Mouse (Mus musculus) heart, embryonic 11.5 days (tissue): Measurements from ENCODE around the gene B4galt5. TPM values are rescaled to one million over a fixed set of nuclear protein-coding genes. Genes with fewer than 3 reads are reported as not detected.
A peak's percentile ranks its signal among the peaks of the same experiment; 100 is the strongest.

Experiments used
- ATAC-seq: fragments of 200-750 bp; cut with Nextera tagmentation; replicated peaks from 2 replicates; pipeline ENCODE4 v1.8.0; 2017; ENCODE audit warnings: moderate library complexity; ENCODE audit not compliant: insufficient number of reproducible peaks, low FRiP score, low TSS enrichment
- H3K27ac ChIP-seq: fragments of 300-500 bp; sonication (generic); 2 replicates; pipeline ENCODE4 v1.5.1; 2014; ENCODE audit warnings: mild to moderate bottlenecking, low read depth, low read length
- H3K27me3 ChIP-seq: fragments of 300-500 bp; sonication (generic); 2 replicates; pipeline ENCODE4 v1.6.1; 2014; ENCODE audit warnings: mild to moderate bottlenecking, low read length, mixed read lengths; ENCODE audit not compliant: control insufficient read depth, insufficient read depth
- H3K36me3 ChIP-seq: fragments of 300-500 bp; sonication (generic); 2 replicates; pipeline ENCODE4 v1.6.1; 2014; ENCODE audit warnings: mild to moderate bottlenecking, low read length, moderate library complexity, mixed read lengths; ENCODE audit not compliant: control insufficient read depth, insufficient read depth
- H3K4me1 ChIP-seq: fragments of 300-500 bp; sonication (generic); 2 replicates; pipeline ENCODE4 v1.6.1; 2014; ENCODE audit warnings: low read length; ENCODE audit not compliant: control insufficient read depth, insufficient read depth
- H3K4me2 ChIP-seq: fragments of 300-500 bp; sonication (generic); 2 replicates; pipeline ENCODE4 v1.6.1; 2014; ENCODE audit warnings: mild to moderate bottlenecking, moderate library complexity
- H3K4me3 ChIP-seq: fragments of 300-500 bp; sonication (generic); 2 replicates; pipeline ENCODE4 v1.5.1; 2014; ENCODE audit warnings: low read depth, low read length
- H3K9ac ChIP-seq: fragments of 300-500 bp; sonication (generic); 2 replicates; pipeline ENCODE4 v1.6.1; 2014; ENCODE audit warnings: mild to moderate bottlenecking, low read depth, low read length, moderate library complexity
- H3K9me3 ChIP-seq: fragments of 300-500 bp; sonication (generic); replicated peaks from 2 replicates; pipeline ENCODE4 v1.6.1; 2016; ENCODE audit warnings: low read length; ENCODE audit not compliant: control insufficient read depth
- WGBS: fragments of 180-500 bp; shearing (Covaris S2); extraction: QIAGEN DNeasy Blood & Tissue Kit; methylation state at CpG from one replicate; pipeline ENCODE4 v1.1.7; 2014; ENCODE audit not compliant: insufficient replicate concordance; 5-methylcytosine and 5-hydroxymethylcytosine counted together
- polyA plus RNA-seq: library from polyadenylated mRNA; unstranded; fragments of >200 nt; fragmentation: Nextera tagmentation; extraction: Ambion mirVana; gene quantifications from 2 replicates; pipeline ENCODE4 v1.2.1, GENCODE M21; 2014

B4galt5 gene
- polyA plus RNA-seq, 1 experiment from 2014 or later = 24.5 TPM

DNA sequence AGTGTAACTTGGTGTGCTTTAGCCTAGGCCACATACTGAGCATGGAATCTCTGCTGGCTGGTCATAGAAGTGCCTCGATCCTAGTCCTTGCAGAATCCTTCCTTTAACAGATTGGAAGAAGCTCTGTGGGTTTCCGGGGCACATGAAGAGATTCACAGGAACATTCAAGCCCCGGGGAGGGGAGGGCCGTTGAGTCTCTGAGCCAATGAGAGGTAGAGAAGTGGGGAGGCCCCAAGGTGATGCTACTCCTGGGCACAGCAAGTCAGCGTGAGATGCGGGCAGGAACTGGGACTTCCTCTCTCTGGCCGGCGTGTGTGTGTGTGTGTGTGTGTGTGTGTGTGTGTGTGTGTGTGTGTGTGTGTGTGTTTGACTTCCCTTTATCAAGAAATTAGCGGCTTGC is 19.3 kb upstream of the B4galt5 start:
- no peak overlapping the region for H3K4me2 ChIP-seq
- no peaks in the 10 kb centered on the region for H3K36me3 ChIP-seq
- 62% methylated on average over 7 of the region's 9 CpGs for WGBS
- H3K27me3 ChIP-seq = no peaks in the 10 kb centered on the region
- no peaks in the 10 kb centered on the region for H3K4me1 ChIP-seq
- H3K9ac ChIP-seq = no peak overlapping the region
- no peak for ATAC-seq
- no peak overlapping the region for H3K27ac ChIP-seq
- no peak overlapping the region for H3K4me3 ChIP-seq
- no peaks in the 10 kb centered on the region for H3K9me3 ChIP-seq

- WGBS = 60% methylated on average over 20 of the region's 20 CpGs
- Histone ChIP-seq H3K4me1 (no peaks in the 10 kb centered on the region), H3K4me3 (no peak overlapping the region), H3K36me3 (no peaks in the 10 kb centered on the region), H3K4me2 (peak overlapping the region; percentile 22; the same call in 1 of the 2 replicates), H3K9me3 (no peaks in the 10 kb centered on the region), H3K27ac (no peak overlapping the region), H3K27me3 (no peaks in the 10 kb centered on the region), H3K9ac (no peak overlapping the region)
- no peak for ATAC-seq
These were observed 18.8 kb upstream of the B4galt5 start for GRCm38 (mm10) chr2:167367777-167368281.

GRCm38 (mm10) chr2:167367325-167367724 is 18.3 kb upstream of the B4galt5 start:
- H3K27me3 ChIP-seq = no peaks in the 10 kb centered on the region
- no peak overlapping the region for H3K4me3 ChIP-seq
- H3K4me1 ChIP-seq = no peaks in the 10 kb centered on the region
- H3K9me3 ChIP-seq = no peaks in the 10 kb centered on the region
- no peak overlapping the region for H3K27ac ChIP-seq
- ATAC-seq = no peak
- WGBS = 50% methylated on average over 7 of the region's 7 CpGs
- H3K9ac ChIP-seq = no peak overlapping the region
- H3K36me3 ChIP-seq = no peaks in the 10 kb centered on the region
- H3K4me2 ChIP-seq = no peak overlapping the region

- no peak overlapping the region for H3K9ac ChIP-seq
- no peaks in the 10 kb centered on the region for H3K9me3 ChIP-seq
- ATAC-seq = no peak
- 100% methylated on average over 2 of the region's 2 CpGs for WGBS
- H3K27ac ChIP-seq = no peak overlapping the region
- no peaks in the 10 kb centered on the region for H3K4me1 ChIP-seq
- no peaks in the 10 kb centered on the region for H3K36me3 ChIP-seq
- no peak overlapping the region for H3K4me2 ChIP-seq
- no peaks in the 10 kb centered on the region for H3K27me3 ChIP-seq
- no peak overlapping the region for H3K4me3 ChIP-seq
These were observed 16.1 kb upstream of the B4galt5 start for GRCm38 (mm10) chr2:167365063-167365462.

- Histone ChIP-seq H3K4me1 (no peaks in the 10 kb centered on the region), H3K4me3 (no peak overlapping the region), H3K4me2 (no peak overlapping the region), H3K27ac (no peak overlapping the region), H3K27me3 (no peaks in the 10 kb centered on the region), H3K9ac (no peak overlapping the region), H3K9me3 (no peaks in the 10 kb centered on the region), H3K36me3 (no peaks in the 10 kb centered on the region)
- no peak for ATAC-seq
- 69% methylated on average over 9 of the region's 9 CpGs for WGBS
These were observed 14.5 kb upstream of the B4galt5 start for GRCm38 (mm10) chr2:167363272-167364045.

DNA sequence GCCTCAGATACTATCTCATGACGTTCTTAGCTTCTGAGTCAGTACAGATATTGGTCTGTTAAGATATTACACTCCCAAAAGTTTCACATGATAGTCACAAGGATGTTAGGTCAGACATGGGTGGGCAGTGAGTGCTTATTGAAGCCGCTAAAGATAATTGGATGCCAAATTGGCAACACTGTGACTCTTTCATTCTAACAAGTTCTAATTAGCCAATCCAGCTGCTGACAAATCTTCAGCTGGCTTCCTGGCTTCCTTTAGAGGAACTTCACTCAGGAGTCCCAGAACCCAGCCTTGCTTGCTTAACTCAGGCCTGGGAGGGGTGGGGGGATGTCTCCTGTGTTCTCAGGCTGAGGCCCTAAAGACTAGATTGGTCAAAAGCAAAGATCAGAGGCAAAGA is 9.5 kb upstream of the B4galt5 start:
- H3K9me3 ChIP-seq = no peaks in the 10 kb centered on the region
- no peaks in the 10 kb centered on the region for H3K36me3 ChIP-seq
- no peaks in the 10 kb centered on the region for H3K27me3 ChIP-seq
- no peak overlapping the region for H3K9ac ChIP-seq
- no peak for ATAC-seq
- H3K4me1 ChIP-seq = no peaks in the 10 kb centered on the region
- no peak overlapping the region for H3K4me2 ChIP-seq
- H3K4me3 ChIP-seq = no peak overlapping the region
- WGBS = 71% methylated on average over 2 of the region's 2 CpGs
- H3K27ac ChIP-seq = no peak overlapping the region

DNA sequence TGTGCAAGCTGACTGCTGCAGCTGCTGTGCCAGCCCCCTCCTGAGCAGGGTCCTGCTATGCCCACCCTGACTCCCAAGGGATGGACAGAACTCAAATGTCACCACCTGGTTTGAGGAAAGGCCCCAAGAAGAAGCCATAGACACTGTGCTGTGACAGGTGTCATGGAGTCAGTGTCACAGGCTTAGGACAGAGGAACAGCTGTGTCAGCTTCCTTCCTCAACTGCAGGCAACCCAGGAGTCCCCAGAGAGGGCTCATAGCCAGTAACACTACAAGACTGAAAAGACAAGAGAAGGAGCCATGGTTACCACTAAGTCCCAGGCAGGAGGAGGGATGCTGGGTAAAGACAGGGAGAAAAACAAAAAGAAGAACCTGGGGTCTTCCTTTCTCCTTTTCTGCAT is 7.9 kb upstream of the B4galt5 start:
- Histone ChIP-seq H3K4me2 (no peak overlapping the region), H3K4me1 (peaks cover 8% of the 10 kb centered on the region; the same call in 1 of the 2 replicates), H3K9ac (no peak overlapping the region), H3K36me3 (no peaks in the 10 kb centered on the region), H3K27me3 (no peaks in the 10 kb centered on the region), H3K27ac (no peak overlapping the region), H3K9me3 (no peaks in the 10 kb centered on the region), H3K4me3 (no peak overlapping the region)
- ATAC-seq = no peak

- Histone ChIP-seq H3K27me3 (no peaks in the 10 kb centered on the region), H3K9me3 (no peaks in the 10 kb centered on the region), H3K27ac (no peak overlapping the region), H3K9ac (no peak overlapping the region), H3K4me1 (peaks cover 19% of the 10 kb centered on the region; the same call in 1 of the 2 replicates), H3K4me3 (no peak overlapping the region), H3K4me2 (no peak overlapping the region), H3K36me3 (no peaks in the 10 kb centered on the region)
- ATAC-seq = no peak
- 70% methylated on average over 9 of the region's 9 CpGs for WGBS
These were observed 5.7 kb upstream of the B4galt5 start for GRCm38 (mm10) chr2:167354611-167355165.

- Histone ChIP-seq H3K9me3 (no peaks in the 10 kb centered on the region), H3K36me3 (no peaks in the 10 kb centered on the region), H3K4me1 (peaks cover 20% of the 10 kb centered on the region; the same call in 1 of the 2 replicates), H3K27me3 (no peaks in the 10 kb centered on the region), H3K9ac (no peak overlapping the region), H3K4me3 (no peak overlapping the region), H3K27ac (no peak overlapping the region), H3K4me2 (no peak overlapping the region)
- WGBS = 93% methylated on average over 8 of the region's 8 CpGs
- ATAC-seq = no peak
These were observed 5.1 kb upstream of the B4galt5 start for GRCm38 (mm10) chr2:167354046-167354445.
